Mouse (Mus musculus) kidney, adult 2 months (tissue): ENCODE results near the gene Znrf2.

ENCODE experiments used
- CTCF ChIP-seq: fragments of 200-500 bp; conservative IDR thresholded peaks from 2 replicates; pipeline ENCODE4 v1.5.1; 2011; ENCODE audit warnings: low read depth, mild to moderate bottlenecking, control low read depth, low read length, moderate library complexity, mixed read lengths; ENCODE audit not compliant: insufficient read depth, insufficient read length
- POLR2A ChIP-seq: fragments of 200-500 bp; IDR thresholded peaks from one replicate; pipeline ENCODE4 v1.6.1; 2011; ENCODE audit warnings: low read depth, low read length, control low read depth

GRCm38 (mm10) chr6:54906053-54907040 lies 89.6 kb downstream of the Znrf2 start:
- no peak for TF ChIP-seq CTCF
- TF ChIP-seq POLR2A: no peak
